Mouse (Mus musculus) G1E (cell line): ENCODE results near the gene Eefsec. TPM values are rescaled to one million over a fixed set of nuclear protein-coding genes. Genes with fewer than 3 reads are reported as not detected.

Experiments
- ATAC-seq: 2 replicates; pipeline ENCODE4 v1.8.0; 2016; ENCODE audit warnings: mild to moderate bottlenecking; ENCODE audit not compliant: insufficient number of reproducible peaks, poor library complexity, low FRiP score, severe bottlenecking; ENCODE audit errors: extremely low read depth
- DNase-seq: peaks from one replicate; pipeline ENCODE4 v3.0.0; 2012; ENCODE audit warnings: low spot score
- H3K27me3 ChIP-seq: 2 replicates; pipeline ENCODE4 v1.6.1; 2012; ENCODE audit warnings: mild to moderate bottlenecking, low read length, inconsistent platforms; ENCODE audit not compliant: insufficient read depth
- H3K36me3 ChIP-seq: replicated peaks from 2 replicates; pipeline ENCODE3; 2012; ENCODE audit warnings: mild to moderate bottlenecking, inconsistent platforms
- H3K4me1 ChIP-seq: 2 replicates; pipeline ENCODE4 v1.6.1; 2012; ENCODE audit warnings: low read depth, low read length, inconsistent platforms, mixed read lengths; ENCODE audit not compliant: insufficient read depth
- H3K4me3 ChIP-seq: 2 replicates; pipeline ENCODE4 v1.5.1; 2012; ENCODE audit warnings: low read depth, mild to moderate bottlenecking, inconsistent platforms, low read length, moderate library complexity, mixed read lengths
- H3K9me3 ChIP-seq: replicated peaks from 2 replicates; pipeline ENCODE4 v1.6.1; 2012; ENCODE audit warnings: inconsistent platforms
- CTCF ChIP-seq: IDR thresholded peaks from 2 replicates; pipeline ENCODE4 v1.5.1; 2012; ENCODE audit warnings: low read depth, low read length, inconsistent platforms, mixed read lengths
- GATA1 ChIP-seq: IDR thresholded peaks from 2 replicates; pipeline ENCODE4 v1.6.1; 2012; ENCODE audit warnings: borderline replicate concordance, low read length, inconsistent platforms, mixed read lengths
- GATA2 ChIP-seq: IDR thresholded peaks from 2 replicates; pipeline ENCODE4 v1.6.1; 2012; ENCODE audit warnings: low read depth, low read length, inconsistent platforms, borderline replicate concordance
- POLR2AphosphoS5 ChIP-seq: IDR thresholded peaks from 2 replicates; pipeline ENCODE4 v1.6.1; 2012; ENCODE audit warnings: low read depth, low read length, inconsistent platforms; ENCODE audit not compliant: insufficient replicate concordance
- TAL1 ChIP-seq: conservative IDR thresholded peaks from 2 replicates; pipeline ENCODE4 v1.6.1; 2012; ENCODE audit warnings: low read depth, low read length, inconsistent platforms, mixed read lengths
- polyA plus RNA-seq: library from polyadenylated mRNA; stranded (reverse); fragments of >175 nt; gene quantifications from 2 replicates; pipeline ENCODE4 v1.2.3, GENCODE M21; 2012
- total RNA-seq, 2 experiments: library from RNA; stranded (forward) in 1 of 2; stranded (reverse) in 1 of 2; fragments of 200-1000 nt in 1 of 2; fragments of >200 nt in 1 of 2; fragmentation: Nextera tagmentation in 1 of 2; gene quantifications; 2 replicates each; pipeline ENCODE4 v1.2.3; 2014 to 2017

Eefsec gene
- total and polyA plus RNA-seq, 3 experiments: 12.3 to 50.6 (median 24.7) TPM

- no peaks in the 10 kb centered on the region for H3K9me3 ChIP-seq
- H3K36me3 ChIP-seq: peaks cover 93% of the 10 kb centered on the region
- TF ChIP-seq CTCF (no peak), GATA2 (no peak), TAL1 (no peak), GATA1 (no peak), POLR2AphosphoS5 (no peak)
- no peaks in the 10 kb centered on the region for H3K27me3 ChIP-seq
- DNase-seq (no peak), ATAC-seq (no peak)
- no peak overlapping the region for H3K4me3 ChIP-seq
- no peaks in the 10 kb centered on the region for H3K4me1 ChIP-seq
Measured at GRCm38 (mm10) chr6:88342965-88343364, 103.4 kb downstream of the Eefsec start.

- ATAC-seq (no peak), DNase-seq (no peak)
- Histone ChIP-seq H3K9me3 (no peaks in the 10 kb centered on the region), H3K4me1 (no peaks in the 10 kb centered on the region), H3K36me3 (peaks cover 82% of the 10 kb centered on the region), H3K4me3 (no peak overlapping the region), H3K27me3 (no peaks in the 10 kb centered on the region)
- TF ChIP-seq POLR2AphosphoS5: no peak
- TF ChIP-seq GATA2: no peak
- no peak for TF ChIP-seq CTCF
- TF ChIP-seq GATA1: no peak
- TF ChIP-seq TAL1: no peak
Measured at GRCm38 (mm10) chr6:88341182-88341581, 105.2 kb downstream of the Eefsec start.

- TF ChIP-seq GATA1 (no peak), CTCF (no peak), GATA2 (no peak), POLR2AphosphoS5 (no peak), TAL1 (no peak)
- ATAC-seq (no peak), DNase-seq (no peak)
- no peaks in the 10 kb centered on the region for H3K27me3 ChIP-seq
- no peak overlapping the region for H3K4me3 ChIP-seq
- no peaks in the 10 kb centered on the region for H3K9me3 ChIP-seq
- H3K4me1 ChIP-seq: no peaks in the 10 kb centered on the region
- peaks cover 82% of the 10 kb centered on the region for H3K36me3 ChIP-seq
Measured at GRCm38 (mm10) chr6:88340761-88341160, 105.6 kb downstream of the Eefsec start.

- TF ChIP-seq GATA1 (no peak), TAL1 (no peak), CTCF (no peak), POLR2AphosphoS5 (no peak), GATA2 (no peak)
- Histone ChIP-seq H3K4me3 (no peak overlapping the region), H3K36me3 (peaks cover 63% of the 10 kb centered on the region), H3K27me3 (no peaks in the 10 kb centered on the region), H3K9me3 (0 out of 2 replicates have a peak, but pooled peaks cover 4% of the 10 kb centered on the region), H3K4me1 (no peaks in the 10 kb centered on the region)
- no peak for ATAC-seq
- DNase-seq: no peak
Measured at GRCm38 (mm10) chr6:88329336-88329735, 117.0 kb downstream of the Eefsec start.

GRCm38 (mm10) chr6:88321879-88322278 is 124.5 kb downstream of the Eefsec start:
- no peak for ATAC-seq
- TF ChIP-seq CTCF: no peak
- TF ChIP-seq GATA2: no peak
- TF ChIP-seq GATA1: no peak
- no peak for TF ChIP-seq POLR2AphosphoS5
- no peak for TF ChIP-seq TAL1

GRCm38 (mm10) chr6:88321253-88321652 is 125.1 kb downstream of the Eefsec start:
- Histone ChIP-seq H3K36me3 (peaks cover 77% of the 10 kb centered on the region), H3K4me3 (no peak overlapping the region), H3K4me1 (peaks cover 8% of the 10 kb centered on the region), H3K27me3 (no peaks in the 10 kb centered on the region), H3K9me3 (no peaks in the 10 kb centered on the region)
- ATAC-seq: no peak
- no peak for TF ChIP-seq GATA2
- TF ChIP-seq GATA1: no peak
- no peak for TF ChIP-seq POLR2AphosphoS5
- no peak for TF ChIP-seq CTCF
- no peak for TF ChIP-seq TAL1
- DNase-seq: no peak

More at GRCm38 (mm10) chr6:88321879-88322278, 124.5 kb downstream of the Eefsec start:
- Histone ChIP-seq H3K4me1 (peaks cover 8% of the 10 kb centered on the region), H3K36me3 (peaks cover 72% of the 10 kb centered on the region), H3K27me3 (no peaks in the 10 kb centered on the region), H3K4me3 (no peak overlapping the region), H3K9me3 (no peaks in the 10 kb centered on the region)
- no peak for DNase-seq

GRCm38 (mm10) chr6:88319735-88320134 is 126.6 kb downstream of the Eefsec start:
- DNase-seq: no peak
- TF ChIP-seq GATA1 (no peak), POLR2AphosphoS5 (no peak), GATA2 (no peak), TAL1 (no peak), CTCF (no peak)
- Histone ChIP-seq H3K4me1 (peaks cover 8% of the 10 kb centered on the region), H3K9me3 (no peaks in the 10 kb centered on the region), H3K36me3 (peaks cover 75% of the 10 kb centered on the region), H3K27me3 (no peaks in the 10 kb centered on the region), H3K4me3 (no peak overlapping the region)
- ATAC-seq: no peak
